Mouse (Mus musculus) hematopoietic multipotent progenitor cell, adult 10-12 weeks (in vitro differentiated cells): Measurements from ENCODE around the gene Mphosph10. TPM values are rescaled to one million over a fixed set of nuclear protein-coding genes. Genes with fewer than 3 reads are reported as not detected.

Experiments
- polyA plus RNA-seq: library from polyadenylated mRNA; stranded (reverse); fragments of >175 nt; gene quantifications from 2 replicates; pipeline ENCODE4 v1.2.3, GENCODE M21; 2012; ENCODE audit warnings: low replicate concordance

The Mphosph10 gene
- 1.3 and 5.0 TPM in 2 replicates for polyA plus RNA-seq

GRCm38 (mm10) chr7:64392122-64392818 is at the start of gene Mphosph10, which contains the start of gene Mcee:
Gene Mphosph10, minus strand, starts transcription at chr7:64392268.
Gene Mcee, plus strand, starts transcription at chr7:64392607.

DNA sequence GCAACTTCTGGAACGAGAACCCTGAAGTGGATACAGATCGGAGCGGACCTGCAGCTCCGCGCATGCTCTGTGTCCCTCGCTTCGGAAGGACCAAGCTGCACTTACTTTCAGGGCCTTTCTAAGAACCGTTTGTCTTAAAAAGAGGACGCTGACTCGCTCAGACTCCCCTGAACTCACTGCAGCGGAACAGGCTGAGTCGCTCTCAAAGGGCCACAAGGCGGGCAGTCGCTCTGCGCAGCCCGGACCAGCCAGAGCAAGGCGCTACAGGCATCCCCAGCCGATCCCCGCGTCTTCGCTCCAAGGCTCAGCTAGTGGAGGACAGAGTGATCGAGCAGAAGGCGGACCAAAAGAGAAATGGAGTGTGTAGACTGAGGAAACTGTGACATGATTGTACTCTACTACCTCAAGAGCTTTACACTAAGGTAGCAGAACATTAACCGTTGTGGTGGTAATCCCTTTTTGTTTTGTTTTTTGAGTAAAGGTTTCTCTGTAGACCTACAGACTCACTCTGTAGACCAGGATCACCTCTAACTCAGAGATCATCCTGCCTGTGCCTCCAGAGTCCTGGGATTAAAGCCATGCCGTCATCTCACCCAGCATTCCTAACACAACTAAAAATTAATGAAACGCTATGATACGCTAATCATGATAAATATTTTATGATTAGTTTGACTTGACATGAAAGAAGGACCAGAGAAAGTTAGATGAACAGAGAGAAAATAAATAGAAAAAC is 18.1 kb downstream of the Mphosph10 start, which contains the start of gene Fan1:
TSS of gene Fan1 (minus strand) at position 266 of the 733 bp plus-strand sequence.

Other genes starting within 250 kb of the Mphosph10 start
- 0.30 and 1.6 TPM in 2 replicates for gene Trpm1, start 238.4 kb downstream of the Mphosph10 start, polyA plus RNA-seq
- 2.0 and 3.2 TPM in 2 replicates for gene Mtmr10, start 104.6 kb downstream of the Mphosph10 start, polyA plus RNA-seq
- gene Fan1, start 18.2 kb downstream of the Mphosph10 start, polyA plus RNA-seq, result 1.5 and 1.6 TPM in 2 replicates
- 1.1 and 4.0 TPM in 2 replicates for gene Mcee, start 339 bp upstream of the Mphosph10 start, polyA plus RNA-seq
- not detected in 2 replicates for gene Apba2, start 109.4 kb upstream of the Mphosph10 start, polyA plus RNA-seq